Mouse (Mus musculus): ENCODE measurements at regions not wholly inside any gene's neighbourhood (a gene's known extent, or its start where the extent isn't known, plus 50 kb on each side); places are given as distances from the start of the nearest gene placed in this dataset.

- H3K4me1 ChIP-seq (ENCODE audit: insufficient read depth), result no peaks in the 10 kb centered on the region
- no peaks in the 10 kb centered on the region for H3K27me3 ChIP-seq (ENCODE audit: insufficient read depth, low read length)
- no peak overlapping the region for H3K4me3 ChIP-seq (ENCODE audit: low read depth, low read length)
- H3K27ac ChIP-seq (ENCODE audit: low read depth, low read length), result no peak overlapping the region
- WGBS, result 90% methylated on average over 4 of the region's 4 CpGs
- no peak overlapping the region for H3K4me2 ChIP-seq (ENCODE audit: low read depth)
- no peak overlapping the region for H3K9ac ChIP-seq
- no peak for TF ChIP-seq CTCF (IDR thresholded peaks at IDR 0.05; ENCODE audit: low read depth)
- H3K9me3 ChIP-seq (ENCODE audit: low read length), result no peaks in the 10 kb centered on the region
- ATAC-seq (no peak), DNase-seq (no peak)
- no peaks in the 10 kb centered on the region for H3K36me3 ChIP-seq (ENCODE audit: insufficient read depth)
Observed at GRCm38 (mm10) chr10:17082926-17083325, 640.1 kb upstream of the Cited2 start.

GRCm38 (mm10) chr10:17102065-17102464, 621.0 kb upstream of the Cited2 start:
- no peak overlapping the region for H3K27ac ChIP-seq (ENCODE audit: low read depth, low read length)
- no peaks in the 10 kb centered on the region for H3K9me3 ChIP-seq (ENCODE audit: low read length)
- H3K27me3 ChIP-seq (ENCODE audit: insufficient read depth, low read length), result no peaks in the 10 kb centered on the region
- no peak overlapping the region for H3K9ac ChIP-seq
- 0% methylated on average over 1 of the region's 1 CpGs for WGBS
- no peaks in the 10 kb centered on the region for H3K36me3 ChIP-seq (ENCODE audit: insufficient read depth)
- H3K4me1 ChIP-seq (ENCODE audit: insufficient read depth), result no peaks in the 10 kb centered on the region
- no peak for DNase-seq
- no peak for ATAC-seq
- H3K4me2 ChIP-seq (ENCODE audit: low read depth), result no peak overlapping the region
- no peak for TF ChIP-seq CTCF (IDR thresholded peaks at IDR 0.05; ENCODE audit: low read depth)
- H3K4me3 ChIP-seq (ENCODE audit: low read depth, low read length), result no peak overlapping the region

- Histone ChIP-seq H3K4me1 (ENCODE audit: insufficient read depth) (no peaks in the 10 kb centered on the region), H3K27ac (ENCODE audit: low read depth, low read length) (no peak overlapping the region), H3K4me3 (ENCODE audit: low read depth, low read length) (no peak overlapping the region), H3K9me3 (ENCODE audit: low read length) (no peaks in the 10 kb centered on the region), H3K9ac (no peak overlapping the region), H3K27me3 (ENCODE audit: insufficient read depth, low read length) (no peaks in the 10 kb centered on the region), H3K36me3 (ENCODE audit: insufficient read depth) (no peaks in the 10 kb centered on the region), H3K4me2 (ENCODE audit: low read depth) (no peak overlapping the region)
- no peak for ATAC-seq
- no peak for TF ChIP-seq CTCF (IDR thresholded peaks at IDR 0.05; ENCODE audit: low read depth)
- 84% methylated on average over 2 of the region's 2 CpGs for WGBS
- no peak for DNase-seq
Observed at GRCm38 (mm10) chr10:17103416-17103815, 619.6 kb upstream of the Cited2 start.

GRCm38 (mm10) chr10:17106831-17107230, 616.2 kb upstream of the Cited2 start:
- Histone ChIP-seq H3K27me3 (ENCODE audit: insufficient read depth, low read length) (no peaks in the 10 kb centered on the region), H3K9me3 (ENCODE audit: low read length) (no peaks in the 10 kb centered on the region), H3K27ac (ENCODE audit: low read depth, low read length) (no peak overlapping the region), H3K4me3 (ENCODE audit: low read depth, low read length) (no peak overlapping the region), H3K36me3 (ENCODE audit: insufficient read depth) (no peaks in the 10 kb centered on the region), H3K4me2 (ENCODE audit: low read depth) (no peak overlapping the region), H3K9ac (no peak overlapping the region), H3K4me1 (ENCODE audit: insufficient read depth) (no peaks in the 10 kb centered on the region)
- ATAC-seq (no peak), DNase-seq (no peak)
- 100% methylated on average over 1 of the region's 1 CpGs for WGBS
- no peak for TF ChIP-seq CTCF (IDR thresholded peaks at IDR 0.05; ENCODE audit: low read depth)

GRCm38 (mm10) chr10:17111071-17111470, 611.9 kb upstream of the Cited2 start:
- no peak overlapping the region for H3K9ac ChIP-seq
- H3K4me2 ChIP-seq (ENCODE audit: low read depth), result no peak overlapping the region
- H3K9me3 ChIP-seq (ENCODE audit: low read length), result no peaks in the 10 kb centered on the region
- DNase-seq (no peak), ATAC-seq (no peak)
- no peak overlapping the region for H3K4me3 ChIP-seq (ENCODE audit: low read depth, low read length)
- no peaks in the 10 kb centered on the region for H3K36me3 ChIP-seq (ENCODE audit: insufficient read depth)
- no peak overlapping the region for H3K27ac ChIP-seq (ENCODE audit: low read depth, low read length)
- H3K27me3 ChIP-seq (ENCODE audit: insufficient read depth, low read length), result no peaks in the 10 kb centered on the region
- WGBS, result 67% methylated on average over 2 of the region's 2 CpGs
- H3K4me1 ChIP-seq (ENCODE audit: insufficient read depth), result no peaks in the 10 kb centered on the region
- TF ChIP-seq CTCF (IDR thresholded peaks at IDR 0.05; ENCODE audit: low read depth), result no peak

GRCm38 (mm10) chr10:17114805-17115204, 608.2 kb upstream of the Cited2 start:
- Histone ChIP-seq H3K36me3 (ENCODE audit: insufficient read depth) (no peaks in the 10 kb centered on the region), H3K4me1 (ENCODE audit: insufficient read depth) (no peaks in the 10 kb centered on the region), H3K4me3 (ENCODE audit: low read depth, low read length) (no peak overlapping the region), H3K27ac (ENCODE audit: low read depth, low read length) (no peak overlapping the region), H3K9ac (no peak overlapping the region), H3K4me2 (ENCODE audit: low read depth) (no peak overlapping the region), H3K9me3 (ENCODE audit: low read length) (no peaks in the 10 kb centered on the region), H3K27me3 (ENCODE audit: insufficient read depth, low read length) (no peaks in the 10 kb centered on the region)
- DNase-seq, result no peak
- WGBS, result 95% methylated on average over 4 of the region's 4 CpGs
- no peak for ATAC-seq
- TF ChIP-seq CTCF (IDR thresholded peaks at IDR 0.05; ENCODE audit: low read depth), result no peak

GRCm38 (mm10) chr10:17129391-17130163, 593.4 kb upstream of the Cited2 start:
- H3K9ac ChIP-seq, result no peak overlapping the region
- no peaks in the 10 kb centered on the region for H3K4me1 ChIP-seq (ENCODE audit: insufficient read depth)
- DNase-seq, result no peak
- H3K4me3 ChIP-seq (ENCODE audit: low read depth, low read length), result no peak overlapping the region
- H3K4me2 ChIP-seq (ENCODE audit: low read depth), result no peak overlapping the region
- WGBS, result 84% methylated on average over 4 of the region's 4 CpGs
- no peaks in the 10 kb centered on the region for H3K36me3 ChIP-seq (ENCODE audit: insufficient read depth)
- H3K9me3 ChIP-seq (ENCODE audit: low read length), result no peaks in the 10 kb centered on the region; the same call in 1 of the 2 replicates
- no peak overlapping the region for H3K27ac ChIP-seq (ENCODE audit: low read depth, low read length)
- no peak for TF ChIP-seq CTCF (IDR thresholded peaks at IDR 0.05; ENCODE audit: low read depth)
- no peak for ATAC-seq
- no peaks in the 10 kb centered on the region for H3K27me3 ChIP-seq (ENCODE audit: insufficient read depth, low read length)

All from forebrain, postnatal 0 days (tissue).